Mouse (Mus musculus) lung, embryonic 16.5 days (tissue): ENCODE results near the gene Mtcl1. TPM values are rescaled to one million over a fixed set of nuclear protein-coding genes. Genes with fewer than 3 reads are reported as not detected.
A peak's percentile ranks its signal among the peaks of the same experiment; 100 is the strongest.

ENCODE experiments used
- ATAC-seq: fragments of 200-750 bp; cut with Nextera tagmentation; 2 replicates; pipeline ENCODE4 v1.8.0; 2017; ENCODE audit warnings: low read depth, mild to moderate bottlenecking, moderate library complexity
- H3K27ac ChIP-seq: fragments of 300-500 bp; sonication (generic); 2 replicates; pipeline ENCODE4 v1.5.1; 2014; ENCODE audit warnings: mild to moderate bottlenecking, control low read depth, low read length
- H3K27me3 ChIP-seq: fragments of 300-500 bp; sonication (generic); 2 replicates; pipeline ENCODE4 v1.6.1; 2014; ENCODE audit warnings: low read depth, low read length, mixed read lengths; ENCODE audit not compliant: control insufficient read depth, insufficient read depth
- H3K36me3 ChIP-seq: fragments of 300-500 bp; sonication (generic); 2 replicates; pipeline ENCODE4 v1.6.1; 2014; ENCODE audit warnings: low read length; ENCODE audit not compliant: control insufficient read depth, insufficient read depth
- H3K4me1 ChIP-seq: fragments of 300-500 bp; sonication (generic); replicated peaks from 2 replicates; pipeline ENCODE4 v1.6.1; 2014; ENCODE audit warnings: low read length, mixed read lengths; ENCODE audit not compliant: control insufficient read depth, insufficient read depth
- H3K4me2 ChIP-seq: fragments of 300-500 bp; sonication (generic); 2 replicates; pipeline ENCODE4 v1.6.1; 2014; ENCODE audit warnings: low read depth, low read length, control low read depth
- H3K4me3 ChIP-seq: fragments of 300-500 bp; sonication (generic); 2 replicates; pipeline ENCODE4 v1.5.1; 2014; ENCODE audit warnings: mild to moderate bottlenecking, low read length, control low read depth
- H3K9ac ChIP-seq: fragments of 300-500 bp; sonication (generic); 2 replicates; pipeline ENCODE4 v1.6.1; 2014; ENCODE audit warnings: low read length, control low read depth
- H3K9me3 ChIP-seq: fragments of 300-500 bp; sonication (generic); 2 replicates; pipeline ENCODE4 v1.6.1; 2016; ENCODE audit warnings: low read length; ENCODE audit not compliant: control insufficient read depth
- WGBS: fragments of 180-500 bp; shearing (Covaris S2); extraction: QIAGEN DNeasy Blood & Tissue Kit; methylation state at CpG from one replicate; pipeline ENCODE4 v1.1.7; 2014; 5-methylcytosine and 5-hydroxymethylcytosine counted together
- polyA plus RNA-seq: library from polyadenylated mRNA; unstranded; fragments of >200 nt; fragmentation: Nextera tagmentation; extraction: Ambion mirVana; gene quantifications from 2 replicates; pipeline ENCODE4 v1.2.1, GENCODE M21; 2015

Mtcl1 gene
- polyA plus RNA-seq, 1 experiment from 2014 or later: 8.9 TPM

DNA sequence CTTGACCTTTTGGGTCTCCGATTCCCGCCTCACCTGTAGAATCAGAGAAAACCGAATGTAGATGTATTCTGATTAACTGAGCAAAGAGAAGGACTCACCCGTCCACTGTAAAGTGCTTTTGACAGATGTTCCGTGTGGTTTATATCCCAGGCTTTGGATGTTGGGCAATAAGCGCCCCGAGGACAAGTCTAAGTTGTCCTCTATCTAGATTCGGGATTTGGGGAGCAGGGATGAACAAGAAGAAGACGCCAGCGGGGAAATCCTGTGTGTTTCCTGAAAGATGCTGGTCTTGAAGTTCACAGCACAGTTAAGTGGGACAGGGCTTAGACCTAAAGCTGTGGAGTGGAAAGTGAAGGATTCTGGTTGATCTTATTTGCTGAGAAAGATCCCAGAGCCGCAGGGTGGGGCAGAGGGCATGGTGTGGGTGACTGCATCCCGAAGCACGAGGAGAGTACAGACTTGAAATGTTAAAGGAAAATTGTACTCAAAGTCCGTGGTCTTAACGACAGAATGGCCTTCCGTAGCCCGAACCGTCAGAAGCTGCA, 1.0 kb upstream of the Mtcl1 start:
- peak overlapping the region; percentile 58 for H3K4me3 ChIP-seq
- peaks cover 4% of the 10 kb centered on the region; the same call in 1 of the 2 replicates for H3K27me3 ChIP-seq
- H3K36me3 ChIP-seq: no peaks in the 10 kb centered on the region
- no peaks in the 10 kb centered on the region for H3K9me3 ChIP-seq
- no peak overlapping the region for H3K27ac ChIP-seq
- WGBS: 4% methylated on average over 18 of the region's 18 CpGs
- H3K4me2 ChIP-seq: peak overlapping the region; percentile 76
- ATAC-seq: no peak
- peak overlapping the region; percentile 74 for H3K9ac ChIP-seq
- H3K4me1 ChIP-seq: peaks cover 23% of the 10 kb centered on the region

DNA sequence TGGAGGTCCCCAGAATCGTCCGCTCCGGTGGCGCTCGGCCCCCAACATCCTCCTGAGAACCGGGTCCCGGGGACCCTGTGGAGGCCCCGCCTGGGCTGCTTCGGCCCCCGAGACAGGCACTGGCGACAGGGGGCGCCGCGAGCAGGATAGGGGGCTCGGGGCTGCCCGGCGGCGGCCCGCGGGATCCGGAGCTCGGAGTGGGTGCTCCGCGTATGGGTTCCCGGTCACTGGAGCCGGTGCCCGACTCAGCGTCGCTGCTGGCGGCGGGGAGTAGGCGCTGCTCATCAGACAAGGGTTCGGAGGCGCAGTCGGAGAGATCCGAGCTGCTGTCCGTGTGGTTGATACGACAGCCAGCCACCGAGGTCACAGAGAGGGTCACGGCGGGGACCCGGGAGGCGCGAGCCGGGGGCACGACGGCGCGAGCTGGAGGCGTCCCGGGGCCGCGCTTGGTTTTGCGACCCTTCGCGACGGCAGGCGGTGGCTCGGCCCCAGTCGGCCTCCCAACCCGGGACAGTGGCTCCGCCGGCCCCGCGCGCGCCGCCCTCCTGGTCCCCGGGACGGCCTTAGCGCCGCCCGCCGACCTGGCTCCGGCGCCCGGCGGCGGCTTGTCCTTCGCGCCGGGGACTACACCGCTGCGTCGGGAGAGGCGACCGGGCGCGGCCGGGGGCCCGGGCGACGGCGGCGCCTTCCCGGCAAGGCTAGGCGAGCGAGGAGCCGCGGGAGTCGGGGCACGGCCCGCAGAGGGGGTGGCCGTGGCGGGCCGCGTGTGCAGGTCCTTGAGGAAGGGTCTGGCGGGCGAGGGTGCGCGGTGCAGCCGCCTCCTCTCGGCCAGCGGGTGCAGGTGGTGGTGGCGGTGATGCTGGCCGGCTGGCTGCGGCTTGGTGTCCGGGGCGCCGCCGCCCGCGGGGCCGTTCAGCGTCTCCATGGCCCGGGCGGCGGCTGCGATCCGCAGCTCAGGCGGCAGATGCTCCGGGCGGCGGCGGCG, 837 bp downstream of the Mtcl1 start:
- under 1% methylated on average over 98 of the region's 136 CpGs for WGBS
- Histone ChIP-seq H3K27ac (peak overlapping the region; percentile 74), H3K4me1 (peaks cover 23% of the 10 kb centered on the region), H3K9me3 (no peaks in the 10 kb centered on the region), H3K4me3 (peak overlapping the region; percentile 58), H3K4me2 (peak overlapping the region; percentile 76), H3K9ac (peak overlapping the region; percentile 74), H3K36me3 (no peaks in the 10 kb centered on the region), H3K27me3 (peaks cover 4% of the 10 kb centered on the region; the same call in 1 of the 2 replicates)
- peak; percentile 31 for ATAC-seq

DNA sequence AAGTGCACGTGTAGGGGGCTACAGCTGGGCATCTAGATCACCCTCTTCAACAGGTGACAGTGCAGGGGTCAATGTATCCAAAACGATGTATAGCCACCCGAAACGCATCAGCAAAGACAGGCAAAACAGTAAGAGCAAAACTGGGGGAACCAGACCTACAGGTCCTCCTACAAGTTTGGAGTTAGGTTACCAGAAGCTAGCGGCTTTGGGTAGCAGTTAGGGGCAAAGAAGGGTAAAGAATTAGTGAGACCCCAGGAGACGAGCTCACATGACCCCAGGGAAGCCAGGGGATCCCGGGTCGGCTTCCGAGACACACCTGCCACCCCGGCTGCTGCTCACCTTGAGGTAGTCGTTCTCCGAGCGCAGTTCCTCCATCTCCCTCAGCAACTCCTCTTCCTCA, 1.6 kb downstream of the Mtcl1 start:
- Histone ChIP-seq H3K9me3 (no peaks in the 10 kb centered on the region), H3K9ac (peak overlapping the region; percentile 74), H3K4me1 (peaks cover 23% of the 10 kb centered on the region), H3K27ac (no peak overlapping the region), H3K27me3 (peaks cover 4% of the 10 kb centered on the region; the same call in 1 of the 2 replicates), H3K4me3 (peak overlapping the region; percentile 58), H3K36me3 (no peaks in the 10 kb centered on the region), H3K4me2 (peak overlapping the region; percentile 76)
- ATAC-seq: no peak
- 4% methylated on average over 13 of the region's 13 CpGs for WGBS

DNA sequence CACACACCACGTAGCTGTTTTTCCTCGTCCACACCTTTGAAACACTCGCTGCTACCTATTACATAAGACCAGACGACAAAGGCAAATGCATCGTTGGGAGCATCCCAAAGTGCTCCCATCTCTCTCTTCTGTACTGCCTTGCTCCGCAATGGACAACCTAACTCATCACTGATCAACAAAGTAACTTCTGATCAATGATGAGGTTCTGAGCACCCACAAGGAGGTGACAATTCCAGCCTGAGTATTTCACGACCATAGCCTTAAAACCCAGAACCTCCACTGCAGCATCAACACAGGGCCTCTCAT, 2.6 kb downstream of the Mtcl1 start:
- Histone ChIP-seq H3K4me2 (peak overlapping the region; percentile 76), H3K27me3 (peaks cover 4% of the 10 kb centered on the region; the same call in 1 of the 2 replicates), H3K4me1 (peaks cover 23% of the 10 kb centered on the region), H3K4me3 (peak overlapping the region; percentile 58), H3K27ac (no peak overlapping the region), H3K9ac (peak overlapping the region; percentile 8; the same call in 1 of the 2 replicates), H3K9me3 (no peaks in the 10 kb centered on the region), H3K36me3 (no peaks in the 10 kb centered on the region)
- WGBS: 46% methylated on average over 7 of the region's 7 CpGs
- ATAC-seq: no peak

GRCm38 (mm10) chr17:66446196-66447006, 3.1 kb downstream of the Mtcl1 start:
- Histone ChIP-seq H3K36me3 (no peaks in the 10 kb centered on the region), H3K27ac (no peak overlapping the region), H3K9me3 (no peaks in the 10 kb centered on the region), H3K9ac (peak overlapping the region; percentile 8), H3K27me3 (peaks cover 2% of the 10 kb centered on the region; the same call in 1 of the 2 replicates), H3K4me1 (peaks cover 22% of the 10 kb centered on the region), H3K4me2 (peak overlapping the region; percentile 76), H3K4me3 (peak overlapping the region; percentile 58)
- no peak for ATAC-seq
- 40% methylated on average over 7 of the region's 7 CpGs for WGBS

- H3K27me3 ChIP-seq: no peaks in the 10 kb centered on the region; the same call in 1 of the 2 replicates
- ATAC-seq: peak; percentile 66; the same call in 1 of the 2 replicates
- H3K36me3 ChIP-seq: no peaks in the 10 kb centered on the region
- no peak overlapping the region for H3K4me3 ChIP-seq
- H3K9ac ChIP-seq: no peak overlapping the region
- WGBS: 58% methylated on average over 9 of the region's 9 CpGs
- no peak overlapping the region for H3K4me2 ChIP-seq
- H3K4me1 ChIP-seq: peaks cover 23% of the 10 kb centered on the region
- no peaks in the 10 kb centered on the region for H3K9me3 ChIP-seq
- no peak overlapping the region for H3K27ac ChIP-seq
Observed at GRCm38 (mm10) chr17:66444059-66444700, 5.4 kb downstream of the Mtcl1 start.

- H3K4me1 ChIP-seq: 0 out of 2 replicates have a peak, but pooled peaks cover 4% of the 10 kb centered on the region
- H3K4me3 ChIP-seq: no peak overlapping the region
- no peak overlapping the region for H3K9ac ChIP-seq
- 83% methylated on average over 8 of the region's 8 CpGs for WGBS
- no peak for ATAC-seq
- H3K36me3 ChIP-seq: peaks cover 5% of the 10 kb centered on the region; the same call in 1 of the 2 replicates
- no peak overlapping the region for H3K4me2 ChIP-seq
- no peaks in the 10 kb centered on the region for H3K9me3 ChIP-seq
- no peaks in the 10 kb centered on the region for H3K27me3 ChIP-seq
- no peak overlapping the region for H3K27ac ChIP-seq
Observed at GRCm38 (mm10) chr17:66439888-66440287, 9.7 kb downstream of the Mtcl1 start.

DNA sequence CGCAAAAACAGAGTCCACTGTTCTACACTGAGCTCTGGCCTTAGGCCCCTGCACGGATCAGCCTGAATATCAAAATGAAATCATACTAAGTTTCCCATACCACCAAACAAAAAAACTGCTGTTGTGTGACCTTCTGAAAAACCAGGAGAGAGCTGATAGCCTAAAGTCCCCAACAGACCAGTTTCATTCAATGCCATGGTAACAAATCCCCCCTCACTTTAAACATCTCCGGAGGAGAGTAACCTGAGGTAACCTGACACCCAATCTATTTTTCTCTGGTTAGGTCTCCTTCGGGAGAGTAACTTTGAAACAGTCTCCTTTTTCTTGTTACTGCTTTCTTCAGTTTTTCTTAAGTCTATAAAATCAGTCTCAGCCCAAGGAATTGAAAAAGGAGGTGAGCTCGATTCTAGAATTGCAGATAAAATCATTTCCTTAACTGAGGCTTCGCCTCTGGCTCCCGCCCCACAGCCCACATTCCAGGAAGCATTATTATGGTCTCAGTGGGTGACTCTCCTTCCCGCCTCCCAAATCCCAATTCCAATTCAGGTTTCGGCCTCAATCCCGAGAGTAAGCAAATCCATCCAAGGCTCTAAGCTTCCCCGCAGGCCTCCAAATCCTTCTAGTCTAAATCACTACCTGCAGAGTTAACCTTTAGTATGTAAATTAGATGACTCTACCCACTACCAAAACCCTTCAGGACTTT, 10.3 kb downstream of the Mtcl1 start:
- no peaks in the 10 kb centered on the region for H3K27me3 ChIP-seq
- 0 out of 2 replicates have a peak, but pooled peaks cover 4% of the 10 kb centered on the region for H3K4me1 ChIP-seq
- no peak overlapping the region for H3K4me3 ChIP-seq
- WGBS: 39% methylated on average over 11 of the region's 11 CpGs
- peaks cover 5% of the 10 kb centered on the region; the same call in 1 of the 2 replicates for H3K36me3 ChIP-seq
- ATAC-seq: no peak
- H3K9ac ChIP-seq: no peak overlapping the region
- no peak overlapping the region for H3K27ac ChIP-seq
- H3K9me3 ChIP-seq: no peaks in the 10 kb centered on the region
- H3K4me2 ChIP-seq: no peak overlapping the region
